Mouse (Mus musculus): ENCODE measurements around the gene Gm21170.
"Not testable (repeated sequence)": the region's sequence is repeated elsewhere in the genome, so short reads cannot be mapped to it uniquely, and the experiment has no call there.

The Gm21170 gene

DNA sequence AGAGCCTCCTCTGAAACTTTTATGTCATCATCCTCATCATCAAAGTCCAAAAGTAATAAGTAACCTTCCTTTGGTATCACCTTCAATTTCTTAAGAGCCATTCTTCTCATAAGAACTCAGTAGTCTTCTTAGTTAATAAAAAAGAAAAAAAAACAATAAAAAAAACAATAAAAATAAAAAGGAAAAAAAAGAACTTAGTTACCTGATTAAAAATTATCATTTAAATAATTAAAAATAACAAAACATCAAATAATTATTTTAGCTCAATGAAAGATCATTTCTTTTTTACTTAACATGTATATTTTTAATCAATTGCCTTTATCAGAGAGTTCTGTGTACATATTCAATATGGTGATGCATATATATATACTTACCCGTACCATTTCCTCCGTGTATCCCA lies at the start of gene Gm21170:
Gm21170 (minus strand) TSS at position 101 of the 400 bp plus-strand sequence.
- not testable (repeated sequence) for DNase-seq (ENCODE audit: low spot score)

All from ovary, postnatal 36 days (tissue).